Mouse (Mus musculus): ENCODE measurements around the gene Pitx1.

- TF ChIP-seq CTCF (IDR thresholded peaks at IDR 0.05) (peak; percentile 53), POLR2A (IDR thresholded peaks at IDR 0.05; ENCODE audit: insufficient read depth, low read depth, low read length) (no peak), EP300 (IDR thresholded peaks at IDR 0.05; ENCODE audit: insufficient read depth, low read depth, low read length) (no peak)
These were observed 7.7 kb upstream of the Pitx1 start for GRCm38 (mm10) chr13:55843700-55844099.
